Mouse (Mus musculus): ENCODE measurements at regions not wholly inside any gene's neighbourhood (a gene's known extent, or its start where the extent isn't known, plus 50 kb on each side); places are given as distances from the start of the nearest gene placed in this dataset.

GRCm38 (mm10) chr12:107844631-107845030, 158.8 kb downstream of the Bcl11b start:
- H3K27me3 ChIP-seq (replicated peaks; ENCODE audit: control insufficient read depth, insufficient read depth, low read length), result no peaks in the 10 kb centered on the region
- no peaks in the 10 kb centered on the region for H3K4me1 ChIP-seq (ENCODE audit: control insufficient read depth, insufficient read depth, low read length)
- H3K27ac ChIP-seq (ENCODE audit: low read depth, low read length), result no peak overlapping the region
- H3K9me3 ChIP-seq (replicated peaks; ENCODE audit: control insufficient read depth, low read length), result no peaks in the 10 kb centered on the region
- ATAC-seq (no peak), DNase-seq (ENCODE audit: low spot score) (no peak)
- no peaks in the 10 kb centered on the region for H3K36me3 ChIP-seq (ENCODE audit: control insufficient read depth, insufficient read depth, low read length)
- WGBS, result 96% methylated on average over 5 of the region's 5 CpGs
- no peak overlapping the region for H3K4me3 ChIP-seq (ENCODE audit: low read depth, low read length)
- no peak overlapping the region for H3K9ac ChIP-seq (ENCODE audit: low read length)
- no peak overlapping the region for H3K4me2 ChIP-seq (ENCODE audit: low read length)

DNA sequence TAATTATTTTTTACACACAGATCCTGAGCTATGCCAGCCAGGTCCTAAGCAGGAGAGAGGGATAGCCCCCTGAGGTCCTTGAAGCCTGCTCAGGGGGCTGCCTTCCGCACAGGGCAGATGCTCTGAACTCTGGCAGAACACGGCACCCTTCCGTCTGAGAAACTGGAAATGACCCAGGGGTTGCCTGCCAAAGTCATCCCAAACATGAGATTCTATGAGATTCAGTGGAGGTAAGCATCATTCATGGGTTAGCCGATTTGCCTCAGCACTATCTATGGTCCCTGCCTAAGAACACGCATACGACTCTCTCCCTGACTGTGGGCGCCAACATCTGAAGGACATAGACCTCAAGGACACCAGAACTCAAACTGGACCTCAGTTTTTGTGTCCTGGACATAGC, 152.8 kb downstream of the Bcl11b start:
- 93% methylated on average over 7 of the region's 7 CpGs for WGBS
- DNase-seq (ENCODE audit: low spot score), result no peak
- no peak for ATAC-seq

GRCm38 (mm10) chr12:107852921-107853320, 150.5 kb downstream of the Bcl11b start:
- 66% methylated on average over 7 of the region's 7 CpGs for WGBS
- Histone ChIP-seq H3K27me3 (replicated peaks; ENCODE audit: control insufficient read depth, insufficient read depth, low read length) (no peaks in the 10 kb centered on the region), H3K27ac (ENCODE audit: low read depth, low read length) (no peak overlapping the region), H3K9ac (ENCODE audit: low read length) (no peak overlapping the region), H3K36me3 (ENCODE audit: control insufficient read depth, insufficient read depth, low read length) (no peaks in the 10 kb centered on the region), H3K4me1 (ENCODE audit: control insufficient read depth, insufficient read depth, low read length) (no peaks in the 10 kb centered on the region), H3K9me3 (replicated peaks; ENCODE audit: control insufficient read depth, low read length) (no peaks in the 10 kb centered on the region), H3K4me2 (ENCODE audit: low read length) (no peak overlapping the region), H3K4me3 (ENCODE audit: low read depth, low read length) (no peak overlapping the region)
- DNase-seq (ENCODE audit: low spot score), result no peak
- no peak for ATAC-seq

More for the DNA sequence above, 152.8 kb downstream of the Bcl11b start:
- Histone ChIP-seq H3K4me1 (ENCODE audit: control insufficient read depth, insufficient read depth, low read length) (no peaks in the 10 kb centered on the region), H3K9me3 (replicated peaks; ENCODE audit: control insufficient read depth, low read length) (no peaks in the 10 kb centered on the region), H3K4me2 (ENCODE audit: low read length) (no peak overlapping the region), H3K36me3 (ENCODE audit: control insufficient read depth, insufficient read depth, low read length) (no peaks in the 10 kb centered on the region), H3K4me3 (ENCODE audit: low read depth, low read length) (no peak overlapping the region), H3K27me3 (replicated peaks; ENCODE audit: control insufficient read depth, insufficient read depth, low read length) (no peaks in the 10 kb centered on the region), H3K27ac (ENCODE audit: low read depth, low read length) (no peak overlapping the region), H3K9ac (ENCODE audit: low read length) (no peak overlapping the region)

DNA sequence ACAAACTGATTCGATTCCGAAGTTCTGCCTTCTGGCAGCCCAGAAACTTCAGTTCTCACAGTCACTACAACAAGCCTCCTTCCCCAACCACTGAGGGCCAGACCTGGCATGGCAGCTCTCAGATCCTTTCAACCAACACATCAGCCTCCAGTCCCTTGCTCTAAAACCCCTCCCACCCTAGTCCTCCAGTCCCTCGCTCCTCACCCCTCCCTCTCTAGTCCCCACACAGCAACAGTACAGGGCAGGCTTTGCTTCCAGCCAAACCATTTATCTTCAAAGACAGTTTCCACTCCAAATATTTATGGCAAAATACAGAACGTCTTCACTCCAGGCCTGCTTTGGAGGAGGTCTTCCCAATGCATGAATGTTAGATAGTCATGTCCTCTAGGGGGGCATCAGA, 147.9 kb downstream of the Bcl11b start:
- ATAC-seq (no peak), DNase-seq (ENCODE audit: low spot score) (no peak)

DNA sequence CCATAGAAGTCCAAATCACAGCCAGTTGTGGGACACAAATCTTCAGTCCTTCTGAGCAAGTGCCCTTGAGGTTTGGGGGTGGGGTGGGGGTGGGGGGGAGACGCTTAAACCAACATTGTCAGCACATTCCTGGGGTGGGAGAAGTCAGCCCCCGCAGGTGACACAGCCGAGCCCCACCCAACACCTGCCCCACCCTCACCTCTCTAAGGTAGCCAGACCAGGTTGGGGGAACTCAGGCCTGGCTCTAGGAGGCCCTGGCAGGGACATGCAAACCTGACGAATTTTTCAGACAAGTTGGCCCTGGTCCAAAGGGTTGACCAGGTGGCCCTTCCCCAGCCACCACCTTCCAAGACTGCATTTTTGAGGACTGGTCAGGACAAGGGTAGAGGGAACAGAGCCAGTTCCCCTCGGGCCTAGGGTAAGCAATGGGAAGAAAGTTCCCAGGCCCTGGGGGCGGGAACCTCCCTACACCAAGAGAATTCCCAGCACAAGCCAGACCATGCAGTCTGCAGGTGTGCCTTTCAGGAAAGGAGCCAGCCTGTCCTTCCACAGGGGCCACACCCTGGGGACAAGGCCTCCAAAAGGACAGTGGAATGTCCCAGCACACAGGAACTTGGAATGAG, 146.9 kb downstream of the Bcl11b start:
- H3K36me3 ChIP-seq (ENCODE audit: control insufficient read depth, insufficient read depth, low read length), result no peaks in the 10 kb centered on the region
- H3K27me3 ChIP-seq (replicated peaks; ENCODE audit: control insufficient read depth, insufficient read depth, low read length), result no peaks in the 10 kb centered on the region
- H3K4me2 ChIP-seq (ENCODE audit: low read length), result no peak overlapping the region
- H3K4me3 ChIP-seq (ENCODE audit: low read depth, low read length), result no peak overlapping the region
- no peak overlapping the region for H3K27ac ChIP-seq (ENCODE audit: low read depth, low read length)
- H3K4me1 ChIP-seq (ENCODE audit: control insufficient read depth, insufficient read depth, low read length), result peaks cover 10% of the 10 kb centered on the region; the same call in 1 of the 2 replicates
- WGBS, result 81% methylated on average over 6 of the region's 6 CpGs
- ATAC-seq (no peak), DNase-seq (ENCODE audit: low spot score) (no peak)
- H3K9ac ChIP-seq (ENCODE audit: low read length), result no peak overlapping the region
- H3K9me3 ChIP-seq (replicated peaks; ENCODE audit: control insufficient read depth, low read length), result no peaks in the 10 kb centered on the region

More for the DNA sequence above, 147.9 kb downstream of the Bcl11b start:
- peaks cover 10% of the 10 kb centered on the region; the same call in 1 of the 2 replicates for H3K4me1 ChIP-seq (ENCODE audit: control insufficient read depth, insufficient read depth, low read length)
- H3K4me3 ChIP-seq (ENCODE audit: low read depth, low read length), result no peak overlapping the region
- no peaks in the 10 kb centered on the region for H3K27me3 ChIP-seq (replicated peaks; ENCODE audit: control insufficient read depth, insufficient read depth, low read length)
- H3K27ac ChIP-seq (ENCODE audit: low read depth, low read length), result no peak overlapping the region
- no peaks in the 10 kb centered on the region for H3K36me3 ChIP-seq (ENCODE audit: control insufficient read depth, insufficient read depth, low read length)
- no peak overlapping the region for H3K9ac ChIP-seq (ENCODE audit: low read length)
- WGBS, result 91% methylated on average over 4 of the region's 4 CpGs
- no peak overlapping the region for H3K4me2 ChIP-seq (ENCODE audit: low read length)
- H3K9me3 ChIP-seq (replicated peaks; ENCODE audit: control insufficient read depth, low read length), result no peaks in the 10 kb centered on the region

- Histone ChIP-seq H3K9ac (ENCODE audit: low read length) (no peak overlapping the region), H3K4me3 (ENCODE audit: low read depth, low read length) (no peak overlapping the region), H3K4me2 (ENCODE audit: low read length) (no peak overlapping the region), H3K9me3 (replicated peaks; ENCODE audit: control insufficient read depth, low read length) (no peaks in the 10 kb centered on the region), H3K27ac (ENCODE audit: low read depth, low read length) (no peak overlapping the region), H3K27me3 (replicated peaks; ENCODE audit: control insufficient read depth, insufficient read depth, low read length) (no peaks in the 10 kb centered on the region), H3K36me3 (ENCODE audit: control insufficient read depth, insufficient read depth, low read length) (no peaks in the 10 kb centered on the region), H3K4me1 (ENCODE audit: control insufficient read depth, insufficient read depth, low read length) (peaks cover 10% of the 10 kb centered on the region; the same call in 1 of the 2 replicates)
- 62% methylated on average over 10 of the region's 10 CpGs for WGBS
- ATAC-seq (no peak; the same call in 1 of the 2 replicates), DNase-seq (ENCODE audit: low spot score) (no peak)
Measured at GRCm38 (mm10) chr12:107858536-107859280, 144.7 kb downstream of the Bcl11b start.

DNA sequence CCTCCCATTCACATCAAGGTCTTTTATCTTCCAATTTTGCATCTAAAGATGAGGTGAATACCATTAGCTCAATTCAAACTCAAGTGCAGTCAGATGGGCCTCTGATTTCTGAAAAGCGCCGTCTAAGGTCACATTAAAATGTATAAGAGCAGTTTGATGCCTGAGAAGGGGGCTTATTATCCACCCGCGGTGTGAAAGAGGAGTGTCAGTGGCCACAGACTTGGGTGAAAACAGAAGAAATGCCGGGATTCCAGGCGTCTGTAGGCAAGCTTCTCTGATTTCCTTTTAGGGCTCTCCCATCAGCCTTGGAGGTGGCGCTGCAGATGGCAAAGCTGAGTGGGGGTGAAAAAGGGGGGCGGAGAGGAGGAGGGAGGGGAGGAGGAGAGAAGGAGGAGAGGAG, 143.7 kb downstream of the Bcl11b start:
- 4% methylated on average over 7 of the region's 8 CpGs for WGBS
- Histone ChIP-seq H3K4me3 (ENCODE audit: low read depth, low read length) (no peak overlapping the region), H3K9ac (ENCODE audit: low read length) (no peak overlapping the region), H3K27me3 (replicated peaks; ENCODE audit: control insufficient read depth, insufficient read depth, low read length) (no peaks in the 10 kb centered on the region), H3K27ac (ENCODE audit: low read depth, low read length) (peak overlapping the region; percentile 60; the same call in 1 of the 2 replicates), H3K4me1 (ENCODE audit: control insufficient read depth, insufficient read depth, low read length) (peaks cover 10% of the 10 kb centered on the region; the same call in 1 of the 2 replicates), H3K36me3 (ENCODE audit: control insufficient read depth, insufficient read depth, low read length) (no peaks in the 10 kb centered on the region), H3K9me3 (replicated peaks; ENCODE audit: control insufficient read depth, low read length) (no peaks in the 10 kb centered on the region), H3K4me2 (ENCODE audit: low read length) (no peak overlapping the region)
- peak; percentile 82 for DNase-seq (ENCODE audit: low spot score)
- ATAC-seq, result peak; percentile 77

DNA sequence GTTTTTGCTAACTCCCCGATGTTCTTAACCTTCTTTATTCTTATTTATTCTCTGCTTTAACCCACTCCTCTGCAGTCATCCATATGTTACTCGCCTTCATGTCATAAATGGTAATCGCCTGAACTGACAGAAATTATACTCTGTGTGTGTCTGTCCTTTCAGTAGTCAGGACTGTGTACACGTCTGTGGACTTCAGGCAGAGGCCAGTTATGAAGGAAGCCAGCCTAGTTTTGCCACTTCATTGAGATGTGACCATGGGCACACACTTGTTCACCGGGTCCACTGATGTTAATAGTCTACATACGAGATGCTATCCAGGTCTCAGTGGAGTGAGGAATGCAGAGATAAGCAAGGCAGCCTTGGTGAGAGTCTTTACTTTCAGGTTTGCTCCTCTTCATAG, 143.0 kb downstream of the Bcl11b start:
- ATAC-seq, result peak; percentile 35; the same call in 1 of the 2 replicates
- DNase-seq (ENCODE audit: low spot score), result no peak
- peak overlapping the region; percentile 60; the same call in 1 of the 2 replicates for H3K27ac ChIP-seq (ENCODE audit: low read depth, low read length)

More for the DNA sequence above, 143.0 kb downstream of the Bcl11b start:
- no peaks in the 10 kb centered on the region for H3K9me3 ChIP-seq (replicated peaks; ENCODE audit: control insufficient read depth, low read length)
- H3K4me3 ChIP-seq (ENCODE audit: low read depth, low read length), result no peak overlapping the region
- H3K9ac ChIP-seq (ENCODE audit: low read length), result no peak overlapping the region
- no peak overlapping the region for H3K4me2 ChIP-seq (ENCODE audit: low read length)
- H3K27me3 ChIP-seq (replicated peaks; ENCODE audit: control insufficient read depth, insufficient read depth, low read length), result no peaks in the 10 kb centered on the region
- H3K4me1 ChIP-seq (ENCODE audit: control insufficient read depth, insufficient read depth, low read length), result peaks cover 10% of the 10 kb centered on the region; the same call in 1 of the 2 replicates
- WGBS, result 76% methylated on average over 6 of the region's 6 CpGs
- no peaks in the 10 kb centered on the region for H3K36me3 ChIP-seq (ENCODE audit: control insufficient read depth, insufficient read depth, low read length)
